Mouse (Mus musculus) hindbrain, embryonic 15.5 days (tissue): ENCODE measurements around the gene Olfr1354. TPM values are rescaled to one million over a fixed set of nuclear protein-coding genes. Genes with fewer than 3 reads are reported as not detected.
"Not testable (repeated sequence)": the region's sequence is repeated elsewhere in the genome, so short reads cannot be mapped to it uniquely, and the experiment has no call there.

Experiments
- ATAC-seq: fragments of 200-750 bp; cut with Nextera tagmentation; 2 replicates; pipeline ENCODE4 v1.8.0; 2017; ENCODE audit warnings: low read depth, moderate number of reproducible peaks, moderate TSS enrichment; ENCODE audit not compliant: low FRiP score
- H3K27ac ChIP-seq: fragments of 300-500 bp; sonication (generic); replicated peaks from 2 replicates; pipeline ENCODE4 v1.5.1; 2015; ENCODE audit warnings: mild to moderate bottlenecking, inconsistent platforms
- H3K27me3 ChIP-seq: fragments of 300-500 bp; sonication (generic); 2 replicates; pipeline ENCODE4 v1.6.1; 2015; ENCODE audit warnings: control low read depth, inconsistent platforms
- H3K36me3 ChIP-seq: fragments of 300-500 bp; sonication (generic); 2 replicates; pipeline ENCODE4 v1.6.1; 2015; ENCODE audit warnings: control low read depth, inconsistent platforms
- H3K4me1 ChIP-seq: fragments of 300-500 bp; sonication (generic); replicated peaks from 2 replicates; pipeline ENCODE4 v1.6.1; 2015; ENCODE audit warnings: control low read depth, inconsistent platforms
- H3K4me2 ChIP-seq: fragments of 300-500 bp; sonication (generic); 2 replicates; pipeline ENCODE4 v1.6.1; 2015; ENCODE audit warnings: moderate library complexity, mild to moderate bottlenecking, inconsistent platforms
- H3K4me3 ChIP-seq: fragments of 300-500 bp; sonication (generic); 2 replicates; pipeline ENCODE4 v1.5.1; 2015; ENCODE audit warnings: mild to moderate bottlenecking, inconsistent platforms
- H3K9ac ChIP-seq: fragments of 300-500 bp; sonication (generic); 2 replicates; pipeline ENCODE4 v1.6.1; 2015; ENCODE audit warnings: inconsistent platforms
- H3K9me3 ChIP-seq: fragments of 300-500 bp; sonication (generic); 2 replicates; pipeline ENCODE4 v1.6.1; 2016; ENCODE audit warnings: control low read depth, inconsistent platforms
- WGBS: fragments of 180-500 bp; shearing (Covaris S2); methylation state at CpG from one replicate; pipeline ENCODE4 v1.1.7; 2015; 5-methylcytosine and 5-hydroxymethylcytosine counted together
- polyA plus RNA-seq: library from polyadenylated mRNA; unstranded; fragments of >200 nt; fragmentation: Nextera tagmentation; extraction: Ambion mirVana; gene quantifications from 2 replicates; pipeline ENCODE4 v1.2.1, GENCODE M21; 2015

Olfr1354 gene
- polyA plus RNA-seq, result not detected in 2 replicates

- not testable (repeated sequence) for H3K4me1 ChIP-seq, H3K27ac ChIP-seq, H3K4me3 ChIP-seq, H3K9ac ChIP-seq, H3K27me3 ChIP-seq, ATAC-seq, H3K4me2 ChIP-seq, H3K9me3 ChIP-seq, H3K36me3 ChIP-seq
- WGBS, result 88% methylated on average over 1 of the region's 1 CpGs
These were observed at the start of gene Olfr1354 for GRCm38 (mm10) chr10:78912871-78913270. Gene Olfr1354, plus strand, starts transcription at chr10:78913171.

DNA sequence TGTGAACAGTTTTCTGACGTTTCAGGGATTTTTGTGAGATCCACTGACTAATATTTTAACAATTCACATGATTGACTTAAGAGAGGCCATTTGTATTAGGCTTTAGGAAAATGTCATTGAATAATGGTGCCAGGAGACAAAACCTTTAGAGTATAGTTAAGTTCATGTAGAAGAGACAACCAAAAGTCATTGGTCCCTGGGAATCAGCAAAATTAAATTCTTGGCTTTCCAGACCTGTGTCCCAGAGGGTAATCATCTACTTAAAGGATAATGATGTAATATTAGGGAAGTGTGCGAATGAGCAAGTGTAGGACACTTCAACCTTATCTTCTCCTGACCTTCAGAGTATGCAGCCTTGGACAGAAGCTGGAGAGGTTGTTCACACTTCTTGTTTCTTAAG, 37.7 kb upstream of the Olfr1354 start, which contains the start of gene Olfr1355:
Gene Olfr1355 (plus strand): TSS at position 301 of the 400 bp plus-strand sequence.
- Histone ChIP-seq H3K4me3 (no peak within 1 kb of the TSS), H3K9me3 (no peaks in the 10 kb centered on the region), H3K4me1 (no peaks in the 10 kb centered on the region), H3K9ac (no peak within 1 kb of the TSS), H3K27me3 (no peaks in the 10 kb centered on the region), H3K27ac (no peak within 1 kb of the TSS), H3K4me2 (no peak within 1 kb of the TSS), H3K36me3 (no peaks in the 10 kb centered on the region)
- 79% methylated on average over 2 of the region's 2 CpGs for WGBS
- no peak for ATAC-seq

GRCm38 (mm10) chr10:78950336-78950735, 37.4 kb downstream of the Olfr1354 start, which contains the start of gene Olfr8:
Gene Olfr8, plus strand, starts transcription at chr10:78950636.
- ATAC-seq, result not testable (repeated sequence)

DNA sequence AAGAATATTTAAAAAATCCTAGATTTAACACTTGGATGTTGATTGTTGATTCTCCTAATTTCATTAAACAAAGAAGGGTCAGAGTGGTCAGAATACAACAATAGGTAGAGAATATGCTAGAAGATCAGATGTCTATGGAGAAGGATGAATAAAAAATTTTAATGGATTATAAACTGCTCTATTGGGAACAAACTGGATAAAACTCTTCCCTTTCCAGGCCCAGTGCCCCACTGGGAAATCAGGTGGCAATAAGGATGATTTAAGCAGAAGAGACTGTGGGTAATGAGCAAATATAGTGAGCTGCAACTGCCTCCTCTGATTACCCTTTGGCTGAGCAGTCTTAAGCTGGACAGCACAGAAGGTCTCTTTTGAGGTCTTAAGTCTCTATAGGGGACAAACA, 50.0 kb downstream of the Olfr1354 start, which contains the start of gene Olfr1353:
Gene Olfr1353 (plus strand): TSS at position 301 of the 400 bp plus-strand sequence.
- not testable (repeated sequence) for H3K27me3 ChIP-seq, ATAC-seq, H3K36me3 ChIP-seq, H3K9me3 ChIP-seq, H3K4me3 ChIP-seq, H3K27ac ChIP-seq, H3K4me1 ChIP-seq, H3K4me2 ChIP-seq, H3K9ac ChIP-seq

More at GRCm38 (mm10) chr10:78950336-78950735, 37.4 kb downstream of the Olfr1354 start, which contains the start of gene Olfr8:
- H3K36me3 ChIP-seq, H3K4me3 ChIP-seq, H3K4me2 ChIP-seq, H3K27me3 ChIP-seq, H3K9ac ChIP-seq, H3K4me1 ChIP-seq, H3K27ac ChIP-seq, H3K9me3 ChIP-seq: not testable (repeated sequence)
- WGBS, result 86% methylated on average over 1 of the region's 1 CpGs

Other genes starting within 250 kb of the Olfr1354 start
- not detected in 2 replicates for gene Casp14, start 194.9 kb upstream of the Olfr1354 start, polyA plus RNA-seq
- 0.39 and 0.65 TPM in 2 replicates for gene Ccdc105, start 160.1 kb upstream of the Olfr1354 start, polyA plus RNA-seq
- 27.3 and 29.8 TPM in 2 replicates for gene Slc1a6, start 132.7 kb upstream of the Olfr1354 start, polyA plus RNA-seq
- gene Olfr1356, start 61.0 kb upstream of the Olfr1354 start, polyA plus RNA-seq, result not detected in 2 replicates
- not detected in 2 replicates for gene Olfr1355, start 37.6 kb upstream of the Olfr1354 start, polyA plus RNA-seq
- not detected in 2 replicates for gene Olfr8, start 37.5 kb downstream of the Olfr1354 start, polyA plus RNA-seq
- not detected in 2 replicates for gene Olfr1353, start 50.1 kb downstream of the Olfr1354 start, polyA plus RNA-seq
- gene Olfr1352, start 67.9 kb downstream of the Olfr1354 start, polyA plus RNA-seq, result not detected in 2 replicates
- gene Olfr1351, start 99.3 kb downstream of the Olfr1354 start, polyA plus RNA-seq, result not detected in 2 replicates
- 0.20 and 0.53 TPM in 2 replicates for gene Olfr57, start 115.6 kb downstream of the Olfr1354 start, polyA plus RNA-seq
- 42.8 and 44.6 TPM in 2 replicates for gene 2610008E11Rik, start 184.4 kb downstream of the Olfr1354 start, polyA plus RNA-seq
- gene Vmn2r80, start 235.6 kb downstream of the Olfr1354 start, polyA plus RNA-seq, result not detected in 2 replicates